Mouse (Mus musculus): ENCODE results near the gene Spx.

DNA sequence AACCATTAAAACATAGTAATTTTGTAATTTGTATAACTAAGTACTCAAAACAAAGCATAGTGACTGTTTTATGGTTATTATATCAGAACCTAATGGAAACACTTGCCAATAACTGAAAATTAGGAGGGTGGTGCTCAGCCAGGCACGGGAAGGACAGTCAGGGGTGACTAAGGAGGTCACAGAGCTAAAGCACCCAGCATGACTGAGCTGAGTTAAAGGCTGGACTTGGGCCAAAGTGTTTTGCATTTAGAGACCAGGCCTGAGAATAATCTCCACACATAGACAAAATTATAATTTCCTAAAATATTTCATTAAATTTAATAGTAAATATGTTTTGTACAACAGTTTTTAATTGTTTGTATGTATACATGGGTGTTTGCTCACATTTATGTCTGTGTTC is 36.2 kb upstream of the Spx start:
- TF ChIP-seq CTCF (IDR thresholded peaks at IDR 0.05; ENCODE audit: extremely low read depth, insufficient read depth, low read length) (no peak), POLR2A (IDR thresholded peaks at IDR 0.05; ENCODE audit: extremely low read depth, insufficient read depth, low read length) (no peak)

All from cortical plate, adult 2 months (tissue).